Mouse (Mus musculus) gastrocnemius, postnatal 10 days (tissue): Measurements from ENCODE around the gene Ahdc1. TPM values are rescaled to one million over a fixed set of nuclear protein-coding genes. Genes with fewer than 3 reads are reported as not detected.

ENCODE experiments used
- DNase-seq: peaks from one replicate; pipeline ENCODE4 v3.0.0; 2021; ENCODE audit warnings: mixed read lengths
- total RNA-seq, 2 experiments: library from RNA; stranded (reverse); gene quantifications; 2 replicates each; pipeline ENCODE4 v1.2.3; 2021

Gene Ahdc1
- total RNA-seq, 2 experiments from 2014 or later = 58.2 to 82.8 TPM

DNA sequence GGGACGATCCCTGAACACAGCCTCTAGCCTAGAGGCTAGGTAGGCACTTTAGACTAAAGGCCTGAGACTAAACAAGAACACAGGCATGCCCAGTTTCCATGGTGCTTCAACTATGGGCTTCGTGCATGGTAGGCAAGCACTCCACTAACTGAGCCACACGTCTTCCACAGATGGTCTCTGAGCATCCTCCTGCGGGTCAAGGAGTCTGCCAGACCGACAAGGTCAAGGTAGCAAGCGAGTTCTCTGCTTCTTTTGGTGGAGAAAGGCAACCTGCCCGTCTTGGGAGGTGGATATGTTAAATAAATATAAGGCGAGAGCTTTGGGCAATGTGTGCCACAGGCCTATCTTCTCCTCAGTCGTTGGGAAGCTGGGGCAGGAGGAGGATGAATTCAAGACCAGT lies 90.7 kb downstream of the Ahdc1 start:
- DNase-seq = peak; percentile 1

DNA sequence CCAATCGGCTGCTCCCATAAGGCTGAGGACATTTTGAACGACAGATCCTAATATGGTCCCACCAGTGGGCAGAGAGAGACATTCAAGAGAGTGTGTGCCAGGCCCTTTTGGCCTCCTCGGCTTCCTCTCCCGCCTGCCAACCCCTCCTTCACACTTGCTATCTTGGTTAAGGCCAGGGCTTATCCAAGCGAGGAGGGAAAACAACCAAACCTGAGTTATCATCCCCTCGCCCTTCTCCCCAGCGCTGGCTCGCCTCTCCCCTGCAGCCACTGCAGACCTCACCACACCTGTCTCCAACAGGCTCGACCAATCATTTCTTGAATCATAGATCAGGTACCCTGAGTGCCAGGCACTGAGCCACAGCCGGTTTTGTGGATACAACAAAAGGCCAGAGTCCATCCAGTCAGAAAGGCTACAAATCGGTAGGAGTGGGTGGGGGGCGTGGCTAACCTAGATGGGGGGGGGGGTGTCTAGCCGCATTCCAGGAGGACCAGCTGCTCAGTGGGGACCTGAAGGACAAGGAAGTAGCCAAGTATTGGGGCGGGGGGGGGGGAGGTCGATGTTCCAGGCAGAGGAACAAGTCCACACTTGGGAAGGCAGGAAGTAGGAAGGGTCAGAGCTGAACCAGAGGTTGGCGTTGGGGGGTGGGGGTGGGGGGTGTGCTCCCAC lies 92.6 kb downstream of the Ahdc1 start:
- peak; percentile 12 for DNase-seq

DNA sequence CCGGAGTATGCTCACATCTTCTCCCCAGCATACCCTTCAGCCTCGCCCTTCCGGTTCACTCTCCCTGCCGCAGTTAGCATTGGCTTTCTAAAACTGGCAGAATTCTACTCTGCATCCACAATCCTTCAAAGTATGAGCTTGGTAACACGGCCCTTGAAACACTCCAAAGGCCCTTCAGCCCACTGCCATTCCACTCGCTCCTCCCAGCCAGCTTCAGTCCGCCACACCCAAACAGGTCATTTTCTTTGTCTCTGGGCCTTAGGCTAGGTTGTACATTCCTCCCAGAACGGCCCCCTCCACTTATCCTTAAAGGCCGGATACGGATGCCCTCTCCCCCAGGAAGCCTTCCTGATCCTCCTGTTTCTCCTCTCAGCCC lies 93.1 kb downstream of the Ahdc1 start:
- DNase-seq = peak; percentile 4

DNA sequence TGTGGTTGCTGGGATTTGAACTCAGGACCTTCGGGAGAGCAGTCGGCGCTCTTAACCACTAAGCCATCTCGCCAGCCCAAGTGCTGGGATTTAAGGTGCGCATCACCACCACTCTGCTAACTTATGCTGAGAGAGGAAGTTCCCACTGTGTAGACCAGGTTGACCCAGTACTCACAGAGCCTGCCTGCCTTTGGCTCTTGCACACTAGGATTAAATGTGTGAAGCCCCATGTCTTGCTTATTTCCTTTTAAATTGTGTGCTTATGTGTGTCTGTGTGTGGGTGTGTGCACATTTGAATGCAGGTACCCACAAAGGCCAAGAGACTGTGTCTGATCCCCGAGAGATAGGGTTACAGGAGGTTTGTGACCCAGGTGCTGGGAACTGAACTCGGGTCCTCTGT lies 95.6 kb downstream of the Ahdc1 start:
- peak; percentile 2 for DNase-seq

DNA sequence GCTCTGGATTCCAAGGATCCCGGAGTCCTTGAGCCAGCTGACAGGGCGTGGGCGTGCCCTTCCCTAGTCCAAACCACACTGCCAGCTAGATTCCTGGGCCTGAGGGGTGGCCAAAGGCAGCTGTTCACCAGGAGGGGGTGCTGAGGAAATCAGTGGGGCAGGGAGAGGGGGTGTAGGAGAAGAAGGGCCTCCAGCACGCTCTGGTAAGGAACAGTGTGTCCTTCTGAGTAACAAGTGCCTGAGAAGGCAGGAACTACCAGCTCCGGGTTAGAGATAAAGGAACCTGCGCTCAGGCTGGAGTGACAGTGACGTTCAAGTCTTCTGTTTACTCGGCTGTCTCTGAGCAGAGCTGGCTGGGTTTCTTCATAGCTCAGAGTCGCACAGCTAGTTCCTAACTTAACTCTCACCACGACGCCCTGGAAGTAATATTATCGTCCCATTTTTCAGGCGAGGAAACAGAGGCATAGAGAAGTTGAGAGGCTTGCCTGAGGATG lies 96.8 kb downstream of the Ahdc1 start:
- DNase-seq = peak; percentile 57

DNA sequence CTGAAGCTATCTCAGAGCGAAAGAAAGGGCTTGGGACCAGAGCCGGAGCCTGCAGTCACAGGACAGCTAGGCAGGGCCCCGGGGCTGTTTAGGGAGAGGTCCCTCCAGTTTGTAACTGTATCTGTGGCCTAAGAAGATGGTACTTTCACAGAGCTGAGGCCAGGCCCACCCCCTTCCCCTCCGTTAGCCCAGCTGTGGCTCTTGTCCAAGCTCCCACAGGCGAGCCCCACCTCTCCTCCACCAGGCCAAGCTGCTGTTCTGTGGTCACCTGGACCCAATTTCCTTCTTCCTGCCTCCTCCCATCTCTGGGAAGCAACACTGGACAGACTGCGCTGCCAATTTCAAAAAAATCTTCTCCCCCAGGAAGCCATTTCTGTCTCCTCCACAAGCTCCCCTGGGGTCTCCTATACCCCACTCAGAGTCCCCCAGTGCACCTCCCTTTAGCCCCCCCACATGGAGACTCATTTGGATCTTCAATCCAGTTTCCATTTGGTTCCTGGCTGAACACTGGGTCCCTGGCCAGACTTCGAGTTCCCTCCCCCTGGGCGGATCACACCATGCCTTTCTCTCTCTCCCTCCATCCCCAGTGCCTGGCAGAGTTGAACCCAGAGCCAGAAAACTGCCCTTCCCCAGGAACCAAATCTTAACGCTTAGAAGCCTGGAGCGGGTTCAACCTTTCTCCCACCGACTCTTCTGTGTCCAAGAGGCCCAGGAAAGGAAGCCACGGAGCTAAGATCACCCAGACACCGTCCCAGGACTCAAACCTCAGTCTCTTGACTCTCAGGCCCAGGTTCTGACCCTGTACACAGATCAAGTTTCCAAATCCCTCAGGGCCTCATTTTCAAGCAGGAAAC lies 97.6 kb downstream of the Ahdc1 start:
- peak; percentile 40 for DNase-seq

DNA sequence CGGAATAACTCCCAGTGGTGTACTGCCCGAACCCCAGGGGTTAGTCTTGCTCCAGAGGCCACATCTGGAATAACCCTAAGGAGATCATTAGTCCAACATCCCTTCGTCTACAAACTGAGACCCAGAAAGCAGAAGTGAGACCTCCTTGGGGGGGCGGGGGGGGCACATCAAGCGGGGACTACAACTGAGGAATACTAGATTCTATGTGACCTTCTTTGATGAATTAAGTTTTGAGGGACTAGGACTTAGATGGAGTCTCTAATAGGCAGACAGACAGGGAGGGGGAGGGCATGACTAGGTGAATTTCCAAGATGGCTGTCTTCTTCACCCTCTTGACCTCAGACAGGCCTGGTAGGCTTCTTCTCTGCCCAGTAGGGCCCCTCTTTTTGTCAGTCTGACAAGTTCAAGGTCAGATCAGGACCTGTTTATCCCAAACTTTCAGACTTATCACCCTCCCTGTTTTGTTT lies 98.3 kb downstream of the Ahdc1 start:
- DNase-seq = peak; percentile 3

DNA sequence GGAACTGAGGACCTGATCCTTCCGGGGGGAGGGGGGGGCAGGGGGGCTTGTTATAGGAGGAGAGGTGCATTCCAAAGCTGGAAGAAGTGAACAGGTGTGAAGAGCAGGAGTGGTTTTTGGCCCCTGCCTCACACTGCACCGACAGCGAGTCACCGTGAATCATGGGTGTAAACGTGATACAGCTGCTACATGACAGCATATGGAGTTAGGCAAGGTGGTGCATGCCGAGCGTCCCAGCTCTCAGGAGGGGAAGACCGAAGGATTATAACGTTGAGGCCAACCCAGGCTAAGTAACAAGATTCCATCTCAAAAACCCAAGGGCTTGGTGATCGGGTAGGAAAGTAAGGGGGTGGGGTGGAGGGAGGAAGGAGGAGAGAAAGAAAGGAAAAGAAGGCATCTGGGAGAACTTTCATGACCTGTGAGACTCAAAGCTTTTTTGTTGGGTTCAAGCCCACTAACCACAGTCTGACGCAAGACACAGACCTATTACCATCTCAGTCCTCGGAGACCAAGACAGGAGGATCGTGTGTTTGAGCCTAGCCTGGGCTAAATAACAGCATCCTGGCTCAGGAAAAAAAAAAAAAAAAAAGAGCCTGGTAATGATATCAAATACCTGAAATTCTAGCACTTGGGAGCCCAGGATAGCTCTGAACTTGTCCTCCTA lies 101.2 kb downstream of the Ahdc1 start:
- DNase-seq = no peak

DNA sequence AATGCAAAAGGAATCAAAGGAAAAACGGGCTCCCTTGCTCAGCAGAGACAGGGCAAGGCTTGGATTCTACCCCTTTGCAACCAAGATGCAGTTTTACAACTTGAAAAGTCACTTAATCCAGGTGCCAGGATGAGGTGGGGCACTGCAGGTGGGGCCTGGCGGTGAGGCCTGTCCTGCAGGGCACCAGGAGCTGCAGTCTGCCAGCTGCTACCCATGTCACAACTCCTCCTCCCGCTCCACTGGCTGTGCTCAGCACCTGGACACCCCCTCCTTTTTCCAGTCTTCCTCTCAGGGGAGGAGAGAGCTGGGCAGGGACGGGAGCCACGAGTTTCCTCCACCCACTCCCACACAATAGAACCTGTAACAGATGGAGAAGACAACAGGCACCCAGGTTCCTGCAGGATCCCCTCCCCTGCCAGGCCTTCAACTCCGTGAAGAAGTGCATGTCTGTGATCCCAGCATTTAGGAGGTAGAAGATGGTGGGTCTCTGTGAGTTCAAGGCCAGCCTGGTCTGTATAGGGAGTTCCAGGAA lies 102.4 kb downstream of the Ahdc1 start:
- no peak for DNase-seq

DNA sequence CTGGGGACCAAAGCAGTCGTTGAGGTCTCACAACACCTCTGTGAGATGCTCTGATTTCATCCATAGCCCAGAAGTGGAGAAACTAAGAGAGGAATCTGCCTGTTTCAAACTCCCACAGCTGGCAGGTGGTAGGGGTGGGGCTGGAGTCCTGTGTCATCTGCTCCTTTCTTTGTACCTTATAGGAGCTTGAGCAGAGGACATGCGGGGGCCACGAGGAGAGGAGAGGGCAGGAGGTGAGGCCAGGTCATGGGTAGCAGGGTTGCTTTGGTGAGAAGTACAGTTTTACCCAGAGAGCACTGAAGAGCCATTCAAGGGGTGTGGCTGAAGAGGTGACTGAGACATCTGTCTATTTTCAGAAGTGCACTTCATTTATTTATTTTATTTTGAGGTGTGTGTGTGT lies 103.7 kb downstream of the Ahdc1 start:
- DNase-seq = no peak

DNA sequence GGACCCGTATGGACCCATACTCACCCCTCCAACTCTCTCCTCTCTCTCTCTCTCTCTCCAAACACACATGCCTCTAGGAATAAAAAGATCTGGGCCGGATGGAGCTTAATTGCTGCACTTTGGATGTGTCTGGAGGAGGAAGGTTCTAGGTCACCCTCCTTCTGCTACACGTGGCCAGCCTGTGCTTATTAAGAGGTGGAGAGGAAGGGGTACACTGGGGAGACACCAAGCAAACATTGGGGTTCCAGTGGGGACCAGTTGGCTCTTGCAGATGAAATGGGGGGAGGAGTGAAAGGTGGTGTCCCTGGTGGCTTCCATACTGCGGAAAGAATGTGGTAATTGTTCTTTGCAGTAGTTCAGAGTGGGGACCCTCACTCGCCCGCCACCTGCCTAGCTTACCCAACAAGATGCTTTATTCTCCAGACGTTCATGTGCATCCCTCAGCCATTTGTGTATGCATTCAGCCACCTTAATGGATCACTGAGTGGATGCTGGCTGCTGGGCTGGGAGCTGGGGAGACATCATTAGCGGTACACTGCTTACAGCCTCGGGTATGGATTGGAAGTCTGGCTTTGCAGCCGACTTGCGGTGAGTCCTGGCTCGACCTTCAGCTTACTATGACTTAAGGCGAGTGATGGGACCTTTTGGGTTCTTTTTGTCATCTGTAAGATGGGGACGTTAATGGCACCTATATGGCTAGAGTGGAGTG lies 104.8 kb downstream of the Ahdc1 start:
- no peak for DNase-seq

DNA sequence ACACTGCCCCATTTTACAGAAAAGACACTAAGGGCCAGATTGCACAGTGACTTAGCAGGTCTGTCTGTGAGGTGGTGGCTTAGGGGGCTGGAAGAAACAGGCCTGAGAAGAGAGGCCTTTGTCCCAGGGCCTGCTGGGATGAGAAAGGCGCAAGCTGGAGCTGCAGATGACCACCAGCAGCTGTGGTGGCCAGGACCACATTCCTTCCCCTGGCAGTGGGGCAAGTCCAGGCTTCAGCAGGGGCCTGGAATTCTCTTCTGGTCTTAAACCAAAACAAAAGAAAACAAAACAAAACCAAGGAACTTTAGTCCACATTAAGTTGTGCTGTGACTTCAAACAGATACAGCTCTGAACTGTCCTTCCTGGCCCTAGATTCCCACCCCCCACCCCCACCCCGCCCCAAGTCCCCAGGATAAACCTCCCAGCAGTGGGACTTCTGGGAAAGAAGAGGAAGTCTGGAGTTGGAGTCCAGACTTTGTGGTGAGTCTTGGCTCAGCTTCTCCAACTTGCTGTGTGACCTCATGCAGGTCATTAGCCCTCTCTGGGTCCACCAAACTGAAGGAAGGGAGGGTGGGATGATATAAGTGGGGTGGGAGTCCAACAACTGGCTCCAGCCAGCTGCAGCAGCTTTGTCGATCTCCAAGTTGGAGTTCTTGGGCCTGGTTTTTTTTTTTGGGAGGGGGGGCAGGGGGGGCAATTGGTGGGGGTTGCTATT lies 105.9 kb downstream of the Ahdc1 start:
- peak; percentile 25 for DNase-seq

DNA sequence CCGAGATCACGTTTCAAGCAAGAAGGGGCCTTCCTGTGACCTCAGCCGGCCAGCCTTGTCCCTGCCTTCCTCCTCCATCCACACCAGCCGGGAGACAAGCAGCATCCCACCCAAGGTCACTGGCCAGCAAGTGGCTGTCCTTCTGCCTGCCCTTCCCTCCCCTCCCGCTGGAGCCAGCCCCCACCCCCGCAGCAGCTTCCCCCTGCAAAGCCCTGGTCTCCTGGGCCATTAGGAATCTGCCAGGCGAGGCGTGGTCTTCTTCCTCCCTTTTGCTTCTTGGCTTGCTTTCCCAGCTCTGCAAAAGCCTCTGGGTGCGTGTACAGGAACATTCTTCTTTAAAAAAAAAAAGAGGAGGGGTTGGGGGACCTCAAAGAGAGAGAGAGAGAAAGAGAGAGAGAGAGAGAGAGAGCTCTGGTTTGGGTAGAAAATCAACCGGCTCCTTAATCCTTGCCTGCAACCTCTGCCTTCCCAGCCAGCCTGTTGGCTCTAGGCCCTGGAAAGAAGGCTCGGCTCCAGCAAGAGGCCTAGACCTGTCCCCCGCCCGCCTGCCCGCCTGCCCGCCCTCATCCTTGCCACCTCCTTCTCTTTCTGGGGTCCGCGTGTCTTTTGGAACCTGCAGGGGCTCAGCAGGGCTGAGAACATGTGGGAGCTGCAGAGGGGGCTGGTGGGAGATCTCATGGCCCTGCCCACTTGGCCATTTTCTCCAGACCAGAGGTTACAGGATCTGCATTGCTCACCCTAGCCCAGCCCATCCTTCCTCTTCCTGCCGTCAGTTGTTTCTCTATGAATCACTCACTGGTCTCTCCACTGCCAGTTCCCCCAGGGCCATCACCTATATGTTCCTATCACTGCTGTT lies 106.7 kb downstream of the Ahdc1 start:
- peak; percentile 85 for DNase-seq

DNA sequence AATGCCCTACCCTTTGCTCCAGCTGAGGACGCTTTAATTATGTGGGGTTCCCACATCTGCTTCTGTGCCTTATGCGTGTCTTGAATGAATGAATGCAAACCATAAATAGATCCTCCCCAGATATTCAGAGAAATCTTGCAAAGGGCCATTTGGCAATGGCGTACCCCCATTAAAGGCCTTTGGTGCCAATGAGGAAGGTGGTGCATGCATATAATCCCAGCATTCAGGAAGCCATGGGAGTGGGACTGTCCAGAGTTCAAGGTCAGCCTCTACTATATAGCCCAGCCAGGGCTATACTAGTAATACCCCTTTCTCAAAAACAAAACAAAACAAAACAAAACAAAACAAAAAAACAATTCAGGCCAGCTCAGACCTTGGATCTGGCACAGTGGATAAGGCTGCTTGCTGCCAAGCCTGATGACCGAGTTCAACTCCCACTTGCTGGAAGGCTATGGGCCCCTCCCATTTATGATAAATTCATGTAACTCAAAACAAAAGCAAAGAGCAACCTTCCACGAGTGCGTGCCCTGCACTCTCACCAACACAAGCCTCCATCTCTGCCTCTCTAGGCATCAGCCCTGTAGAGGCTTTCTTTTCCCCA lies 107.8 kb downstream of the Ahdc1 start:
- no peak for DNase-seq

DNA sequence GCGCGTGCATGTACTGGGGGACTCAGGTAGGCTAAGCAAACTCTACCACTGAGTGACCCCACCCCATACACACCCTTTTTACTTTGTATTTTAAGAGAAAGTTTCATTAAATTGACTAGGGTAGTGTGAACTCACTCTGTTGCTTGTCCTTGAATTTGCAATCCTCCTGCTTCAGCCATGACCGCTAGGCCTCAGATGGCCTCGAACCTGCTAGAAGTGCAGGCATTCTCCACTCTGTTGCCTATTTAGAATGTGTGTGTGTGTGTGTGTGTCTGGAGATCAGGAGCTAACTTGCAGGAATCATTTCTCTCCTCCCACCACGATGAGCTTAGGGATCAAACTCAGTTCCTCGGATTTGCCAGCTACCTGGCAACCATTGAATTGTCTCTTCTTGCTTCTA lies 108.5 kb downstream of the Ahdc1 start:
- DNase-seq = no peak

DNA sequence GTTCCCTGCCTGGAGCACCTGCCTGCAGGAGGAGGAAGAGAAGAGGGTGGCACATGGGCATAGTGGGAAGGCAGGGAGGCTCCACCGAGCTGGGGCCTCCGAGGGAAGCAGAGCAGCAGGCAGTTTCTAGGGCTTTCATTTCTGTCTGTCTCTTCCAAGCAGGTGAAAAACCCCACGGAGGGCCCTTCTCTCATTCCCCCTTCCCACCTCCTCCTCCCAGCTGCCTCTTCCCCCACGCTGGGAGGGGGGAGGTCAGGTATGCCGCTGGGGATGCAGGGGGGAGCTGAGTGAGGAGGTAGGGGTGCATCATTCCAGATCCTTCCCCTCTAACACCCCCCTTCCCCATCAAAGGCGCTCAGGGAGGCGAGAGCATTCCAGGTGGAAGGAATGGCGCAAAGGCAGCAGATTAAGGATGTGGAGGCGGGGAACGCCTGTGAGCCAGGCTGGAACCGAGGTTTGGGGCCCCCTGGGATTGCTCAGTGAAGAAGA lies 109.8 kb downstream of the Ahdc1 start:
- peak; percentile 18 for DNase-seq

DNA sequence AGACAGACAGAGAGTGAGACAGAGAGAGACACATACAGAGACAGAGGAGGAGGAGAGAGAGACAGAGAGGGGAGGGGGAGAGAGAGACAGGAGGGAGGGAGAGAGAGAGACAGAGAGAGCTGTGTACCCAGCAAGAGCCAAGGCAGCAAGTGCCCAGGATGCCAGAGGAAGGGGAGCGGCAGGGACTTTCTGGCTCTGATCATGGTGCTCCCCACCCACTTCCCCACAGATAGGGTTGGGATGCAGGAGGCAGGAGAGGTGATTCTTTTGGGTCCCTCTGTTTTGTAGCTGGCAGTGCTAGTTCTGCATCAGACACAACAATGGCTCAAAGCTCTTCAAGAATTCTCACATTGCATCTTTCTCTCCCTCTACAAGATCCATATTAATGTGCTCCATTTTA lies 110.4 kb downstream of the Ahdc1 start:
- DNase-seq = no peak

DNA sequence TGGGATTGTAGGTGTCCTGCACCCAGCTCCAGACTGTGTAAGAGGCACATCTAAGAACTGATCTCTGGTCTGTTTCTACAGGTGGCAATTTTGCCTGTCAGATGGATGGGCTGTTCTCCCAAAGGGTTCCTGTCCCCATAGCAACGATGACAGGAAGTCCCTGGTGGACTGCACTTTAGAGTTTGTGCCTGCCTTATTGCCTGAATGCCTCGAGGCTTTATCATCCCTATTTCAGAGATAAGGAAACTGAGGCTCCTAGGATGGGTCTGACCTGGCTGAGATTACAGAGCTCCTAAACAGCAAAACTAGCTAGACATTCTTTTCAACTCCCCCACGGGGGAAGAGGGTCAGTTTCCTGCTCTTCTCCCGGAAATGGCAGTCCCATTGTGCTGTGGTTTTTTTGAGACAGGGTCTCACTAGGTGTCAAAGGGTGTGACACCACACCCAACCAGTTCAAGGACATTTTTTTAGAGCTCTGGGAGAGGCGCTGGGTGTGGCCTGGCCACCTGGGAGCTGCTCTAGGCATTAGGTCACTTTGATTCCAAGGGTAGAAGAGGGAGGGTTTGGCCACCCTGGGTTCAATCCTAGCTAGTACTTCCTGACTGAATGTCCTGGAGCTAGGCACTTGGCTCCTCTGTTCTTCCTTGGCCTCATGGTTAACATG lies 111.0 kb downstream of the Ahdc1 start:
- DNase-seq = no peak

DNA sequence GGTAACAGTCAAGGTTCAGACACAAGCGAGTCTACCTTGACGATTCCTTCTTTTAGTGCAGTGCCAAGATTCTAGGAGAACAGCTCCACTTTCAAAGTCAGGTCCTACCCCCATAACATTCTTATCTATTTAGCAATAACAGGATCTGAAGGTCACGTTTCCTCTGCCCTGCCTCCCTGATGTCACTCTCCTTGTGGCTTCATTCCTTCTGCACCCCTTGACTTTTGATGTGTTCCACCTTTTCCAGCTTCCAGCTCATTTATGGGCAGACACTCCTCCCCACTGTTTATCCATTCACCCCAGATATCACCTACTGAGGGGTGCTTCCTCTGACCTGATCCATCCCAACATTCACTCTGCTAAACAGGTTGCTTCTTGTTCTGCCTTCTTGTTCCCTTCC lies 116.0 kb downstream of the Ahdc1 start:
- no peak for DNase-seq
